Mouse (Mus musculus): ENCODE data around the gene Zfp462. TPM values are rescaled to one million over a fixed set of nuclear protein-coding genes. Genes with fewer than 3 reads are reported as not detected.
"Not testable (repeated sequence)": the region's sequence is repeated elsewhere in the genome, so short reads cannot be mapped to it uniquely, and the experiment has no call there.

Gene Zfp462
- polyA plus RNA-seq, 1 experiment from 2014 or later = 20.2 TPM

GRCm38 (mm10) chr4:54972827-54973560, 28.1 kb downstream of the Zfp462 start:
- no peak overlapping the region for H3K27ac ChIP-seq (ENCODE audit: low read depth, low read length)
- peaks cover 2% of the 10 kb centered on the region; the same call in 1 of the 2 replicates for H3K4me1 ChIP-seq (ENCODE audit: control insufficient read depth, insufficient read depth, low read length)
- no peak overlapping the region for H3K9ac ChIP-seq (ENCODE audit: low read length)
- ATAC-seq (ENCODE audit: low FRiP score) = no peak
- no peaks in the 10 kb centered on the region for H3K27me3 ChIP-seq (ENCODE audit: control insufficient read depth, insufficient read depth, low read length)
- peaks cover under 1% of the 10 kb centered on the region; the same call in 1 of the 2 replicates for H3K36me3 ChIP-seq (ENCODE audit: control insufficient read depth, insufficient read depth, low read length)
- no peak overlapping the region for H3K4me2 ChIP-seq
- 84% methylated on average over 8 of the region's 8 CpGs for WGBS
- H3K4me3 ChIP-seq (ENCODE audit: low read depth, low read length) = no peak overlapping the region
- no peaks in the 10 kb centered on the region for H3K9me3 ChIP-seq (ENCODE audit: control insufficient read depth, low read length)
- no peak for DNase-seq (ENCODE audit: low spot score, missing footprints)

GRCm38 (mm10) chr4:54979771-54980472, 35.1 kb downstream of the Zfp462 start:
- Histone ChIP-seq H3K9ac (ENCODE audit: low read length) (no peak overlapping the region), H3K27me3 (ENCODE audit: control insufficient read depth, insufficient read depth, low read length) (no peaks in the 10 kb centered on the region), H3K4me1 (ENCODE audit: control insufficient read depth, insufficient read depth, low read length) (peaks cover 2% of the 10 kb centered on the region; the same call in 1 of the 2 replicates), H3K27ac (ENCODE audit: low read depth, low read length) (no peak overlapping the region), H3K4me3 (ENCODE audit: low read depth, low read length) (no peak overlapping the region), H3K9me3 (ENCODE audit: control insufficient read depth, low read length) (no peaks in the 10 kb centered on the region), H3K36me3 (ENCODE audit: control insufficient read depth, insufficient read depth, low read length) (peaks cover 3% of the 10 kb centered on the region; the same call in 1 of the 2 replicates), H3K4me2 (no peak overlapping the region)
- no peak for ATAC-seq (ENCODE audit: low FRiP score)
- WGBS = 91% methylated on average over 13 of the region's 13 CpGs
- DNase-seq (ENCODE audit: low spot score, missing footprints) = no peak

DNA sequence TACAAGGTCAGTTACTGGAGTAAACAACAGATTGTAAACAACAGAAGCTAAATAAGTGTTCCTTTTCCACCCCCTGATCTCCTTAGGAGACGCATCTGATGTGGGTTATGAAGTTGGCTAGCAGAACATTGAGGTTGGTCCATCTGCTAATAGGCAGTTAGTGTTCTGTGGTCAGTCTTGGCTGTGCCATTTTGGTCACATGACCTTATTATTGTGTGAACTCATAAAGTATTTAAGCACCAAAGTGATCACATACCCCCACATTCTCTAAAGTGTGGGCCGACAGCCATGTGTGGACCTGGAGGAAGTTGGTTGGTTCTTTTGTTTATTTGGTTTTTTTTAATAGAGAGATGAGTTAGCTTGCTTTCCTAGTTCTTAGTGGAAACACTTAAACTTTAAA, 39.7 kb downstream of the Zfp462 start:
- Histone ChIP-seq H3K4me3 (ENCODE audit: low read depth, low read length) (no peak overlapping the region), H3K9me3 (ENCODE audit: control insufficient read depth, low read length) (no peaks in the 10 kb centered on the region), H3K36me3 (ENCODE audit: control insufficient read depth, insufficient read depth, low read length) (peaks cover 5% of the 10 kb centered on the region; the same call in 1 of the 2 replicates), H3K27me3 (ENCODE audit: control insufficient read depth, insufficient read depth, low read length) (no peaks in the 10 kb centered on the region), H3K4me2 (no peak overlapping the region), H3K9ac (ENCODE audit: low read length) (no peak overlapping the region), H3K4me1 (ENCODE audit: control insufficient read depth, insufficient read depth, low read length) (no peaks in the 10 kb centered on the region), H3K27ac (ENCODE audit: low read depth, low read length) (no peak overlapping the region)
- no peak for DNase-seq (ENCODE audit: low spot score, missing footprints)
- 89% methylated on average over 2 of the region's 2 CpGs for WGBS
- ATAC-seq (ENCODE audit: low FRiP score) = no peak

GRCm38 (mm10) chr4:54986671-54987070, 41.8 kb downstream of the Zfp462 start:
- Histone ChIP-seq H3K36me3 (ENCODE audit: control insufficient read depth, insufficient read depth, low read length) (peaks cover 5% of the 10 kb centered on the region; the same call in 1 of the 2 replicates), H3K4me3 (ENCODE audit: low read depth, low read length) (no peak overlapping the region), H3K27ac (ENCODE audit: low read depth, low read length) (no peak overlapping the region), H3K27me3 (ENCODE audit: control insufficient read depth, insufficient read depth, low read length) (no peaks in the 10 kb centered on the region), H3K9me3 (ENCODE audit: control insufficient read depth, low read length) (no peaks in the 10 kb centered on the region), H3K9ac (ENCODE audit: low read length) (no peak overlapping the region), H3K4me1 (ENCODE audit: control insufficient read depth, insufficient read depth, low read length) (no peaks in the 10 kb centered on the region), H3K4me2 (no peak overlapping the region)
- DNase-seq (ENCODE audit: low spot score, missing footprints) (no peak), ATAC-seq (ENCODE audit: low FRiP score) (no peak)
- WGBS = 87% methylated on average over 4 of the region's 4 CpGs

DNA sequence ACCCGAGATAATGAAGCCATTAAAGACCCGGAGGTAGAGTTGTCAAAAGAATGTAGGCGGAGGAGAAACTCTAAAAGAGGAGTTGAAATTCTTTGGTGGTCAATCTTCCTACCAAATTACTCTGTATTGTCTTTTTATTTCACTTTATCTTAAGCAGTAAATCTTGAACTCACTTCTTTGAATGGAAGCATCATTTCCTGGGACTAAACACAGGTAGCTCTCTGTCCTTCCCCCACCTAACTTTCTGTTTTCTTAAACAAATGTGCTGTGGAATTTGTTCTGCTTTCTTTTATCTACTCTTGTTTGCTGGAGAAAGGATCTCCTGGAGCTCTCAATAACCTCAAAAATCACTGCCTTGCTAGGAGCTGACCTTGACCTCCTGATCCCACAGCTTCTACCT, 42.4 kb downstream of the Zfp462 start:
- H3K4me1 ChIP-seq (ENCODE audit: control insufficient read depth, insufficient read depth, low read length) = no peaks in the 10 kb centered on the region
- no peaks in the 10 kb centered on the region for H3K9me3 ChIP-seq (ENCODE audit: control insufficient read depth, low read length)
- no peak for ATAC-seq (ENCODE audit: low FRiP score)
- H3K9ac ChIP-seq (ENCODE audit: low read length) = no peak overlapping the region
- no peak overlapping the region for H3K4me3 ChIP-seq (ENCODE audit: low read depth, low read length)
- H3K36me3 ChIP-seq (ENCODE audit: control insufficient read depth, insufficient read depth, low read length) = peaks cover 5% of the 10 kb centered on the region; the same call in 1 of the 2 replicates
- no peak for DNase-seq (ENCODE audit: low spot score, missing footprints)
- no peaks in the 10 kb centered on the region for H3K27me3 ChIP-seq (ENCODE audit: control insufficient read depth, insufficient read depth, low read length)
- 71% methylated on average over 3 of the region's 3 CpGs for WGBS
- H3K27ac ChIP-seq (ENCODE audit: low read depth, low read length) = no peak overlapping the region
- no peak overlapping the region for H3K4me2 ChIP-seq

GRCm38 (mm10) chr4:54987926-54988325, 43.1 kb downstream of the Zfp462 start:
- Histone ChIP-seq H3K27ac (ENCODE audit: low read depth, low read length) (no peak overlapping the region), H3K27me3 (ENCODE audit: control insufficient read depth, insufficient read depth, low read length) (no peaks in the 10 kb centered on the region), H3K9me3 (ENCODE audit: control insufficient read depth, low read length) (no peaks in the 10 kb centered on the region), H3K36me3 (ENCODE audit: control insufficient read depth, insufficient read depth, low read length) (peaks cover 2% of the 10 kb centered on the region; the same call in 1 of the 2 replicates), H3K4me3 (ENCODE audit: low read depth, low read length) (no peak overlapping the region), H3K4me1 (ENCODE audit: control insufficient read depth, insufficient read depth, low read length) (no peaks in the 10 kb centered on the region), H3K4me2 (no peak overlapping the region), H3K9ac (ENCODE audit: low read length) (no peak overlapping the region)
- 97% methylated on average over 1 of the region's 1 CpGs for WGBS
- ATAC-seq (ENCODE audit: low FRiP score) (no peak), DNase-seq (ENCODE audit: low spot score, missing footprints) (no peak)

- no peak for ATAC-seq (ENCODE audit: low FRiP score)
- Histone ChIP-seq H3K4me1 (ENCODE audit: control insufficient read depth, insufficient read depth, low read length) (no peaks in the 10 kb centered on the region), H3K9me3 (ENCODE audit: control insufficient read depth, low read length) (no peaks in the 10 kb centered on the region), H3K27ac (ENCODE audit: low read depth, low read length) (no peak overlapping the region), H3K9ac (ENCODE audit: low read length) (no peak overlapping the region), H3K4me2 (no peak overlapping the region), H3K36me3 (ENCODE audit: control insufficient read depth, insufficient read depth, low read length) (0 out of 2 replicates have a peak, but pooled peaks cover 5% of the 10 kb centered on the region), H3K27me3 (ENCODE audit: control insufficient read depth, insufficient read depth, low read length) (no peaks in the 10 kb centered on the region), H3K4me3 (ENCODE audit: low read depth, low read length) (no peak overlapping the region)
- DNase-seq (ENCODE audit: low spot score, missing footprints) = no peak
- WGBS = 80% methylated on average over 5 of the region's 5 CpGs
Measured at GRCm38 (mm10) chr4:54991973-54992372, 47.1 kb downstream of the Zfp462 start.

GRCm38 (mm10) chr4:54993001-54993400, 48.2 kb downstream of the Zfp462 start:
- H3K9ac ChIP-seq (ENCODE audit: low read length); H3K36me3 ChIP-seq (ENCODE audit: control insufficient read depth, insufficient read depth, low read length); ATAC-seq (ENCODE audit: low FRiP score): not testable (repeated sequence)

GRCm38 (mm10) chr4:54995258-54995657, 50.4 kb downstream of the Zfp462 start:
- 89% methylated on average over 1 of the region's 1 CpGs for WGBS

More at GRCm38 (mm10) chr4:54993001-54993400, 48.2 kb downstream of the Zfp462 start:
- H3K9me3 ChIP-seq (ENCODE audit: control insufficient read depth, low read length); H3K27ac ChIP-seq (ENCODE audit: low read depth, low read length); H3K4me3 ChIP-seq (ENCODE audit: low read depth, low read length); H3K4me1 ChIP-seq (ENCODE audit: control insufficient read depth, insufficient read depth, low read length); H3K27me3 ChIP-seq (ENCODE audit: control insufficient read depth, insufficient read depth, low read length); H3K4me2 ChIP-seq; DNase-seq (ENCODE audit: low spot score, missing footprints): not testable (repeated sequence)

More at GRCm38 (mm10) chr4:54995258-54995657, 50.4 kb downstream of the Zfp462 start:
- no peak for DNase-seq (ENCODE audit: low spot score, missing footprints)
- Histone ChIP-seq H3K4me3 (ENCODE audit: low read depth, low read length) (no peak overlapping the region), H3K27me3 (ENCODE audit: control insufficient read depth, insufficient read depth, low read length) (no peaks in the 10 kb centered on the region), H3K9me3 (ENCODE audit: control insufficient read depth, low read length) (no peaks in the 10 kb centered on the region), H3K9ac (ENCODE audit: low read length) (no peak overlapping the region), H3K36me3 (ENCODE audit: control insufficient read depth, insufficient read depth, low read length) (0 out of 2 replicates have a peak, but pooled peaks cover 5% of the 10 kb centered on the region), H3K27ac (ENCODE audit: low read depth, low read length) (no peak overlapping the region), H3K4me2 (no peak overlapping the region), H3K4me1 (ENCODE audit: control insufficient read depth, insufficient read depth, low read length) (no peaks in the 10 kb centered on the region)
- no peak for ATAC-seq (ENCODE audit: low FRiP score)
